Mouse (Mus musculus): ENCODE measurements at regions not wholly inside any gene's neighbourhood (a gene's known extent, or its start where the extent isn't known, plus 50 kb on each side); places are given as distances from the start of the nearest gene placed in this dataset.

DNA sequence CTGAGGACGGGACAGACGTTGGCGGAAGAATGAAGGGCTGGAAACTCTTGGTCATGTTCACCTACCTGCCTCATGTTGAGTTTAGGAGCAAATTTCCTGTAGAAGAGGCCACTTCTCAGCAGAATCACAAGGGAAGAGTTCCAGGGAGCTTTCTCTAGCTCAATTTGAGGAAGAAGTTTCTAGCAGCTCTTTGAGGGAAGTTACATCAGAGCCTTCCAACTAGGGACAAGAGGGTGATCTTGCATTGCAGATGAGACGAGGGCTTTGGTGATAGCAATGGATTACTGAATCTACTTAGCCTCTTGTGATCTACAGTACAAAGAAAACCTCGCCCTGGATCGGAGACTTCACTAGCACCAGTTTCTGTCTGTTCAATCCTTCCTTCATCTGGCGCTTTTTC is 65.3 kb upstream of the Hmga2 start:
- no peaks in the 10 kb centered on the region for H3K36me3 ChIP-seq (ENCODE audit: control insufficient read depth, insufficient read depth, low read length)
- H3K4me3 ChIP-seq (ENCODE audit: low read depth, low read length) = no peak overlapping the region
- no peaks in the 10 kb centered on the region for H3K27me3 ChIP-seq (replicated peaks; ENCODE audit: control insufficient read depth, insufficient read depth, low read length)
- H3K4me1 ChIP-seq (ENCODE audit: control insufficient read depth, insufficient read depth, low read length) = no peaks in the 10 kb centered on the region
- no peaks in the 10 kb centered on the region for H3K9me3 ChIP-seq (replicated peaks; ENCODE audit: control insufficient read depth, low read length)
- H3K27ac ChIP-seq (ENCODE audit: low read depth, low read length) = no peak overlapping the region
- 95% methylated on average over 7 of the region's 7 CpGs for WGBS
- no peak overlapping the region for H3K4me2 ChIP-seq (ENCODE audit: low read length)
- ATAC-seq (no peak), DNase-seq (ENCODE audit: low spot score) (no peak)
- no peak overlapping the region for H3K9ac ChIP-seq (ENCODE audit: low read length)

GRCm38 (mm10) chr10:120538561-120538960 is 62.3 kb upstream of the Hmga2 start:
- Histone ChIP-seq H3K36me3 (ENCODE audit: control insufficient read depth, insufficient read depth, low read length) (no peaks in the 10 kb centered on the region), H3K4me2 (ENCODE audit: low read length) (no peak overlapping the region), H3K4me3 (ENCODE audit: low read depth, low read length) (no peak overlapping the region), H3K9me3 (replicated peaks; ENCODE audit: control insufficient read depth, low read length) (no peaks in the 10 kb centered on the region), H3K27ac (ENCODE audit: low read depth, low read length) (no peak overlapping the region), H3K4me1 (ENCODE audit: control insufficient read depth, insufficient read depth, low read length) (no peaks in the 10 kb centered on the region), H3K27me3 (replicated peaks; ENCODE audit: control insufficient read depth, insufficient read depth, low read length) (no peaks in the 10 kb centered on the region), H3K9ac (ENCODE audit: low read length) (no peak overlapping the region)
- 74% methylated on average over 7 of the region's 7 CpGs for WGBS
- ATAC-seq = no peak
- no peak for DNase-seq (ENCODE audit: low spot score)

DNA sequence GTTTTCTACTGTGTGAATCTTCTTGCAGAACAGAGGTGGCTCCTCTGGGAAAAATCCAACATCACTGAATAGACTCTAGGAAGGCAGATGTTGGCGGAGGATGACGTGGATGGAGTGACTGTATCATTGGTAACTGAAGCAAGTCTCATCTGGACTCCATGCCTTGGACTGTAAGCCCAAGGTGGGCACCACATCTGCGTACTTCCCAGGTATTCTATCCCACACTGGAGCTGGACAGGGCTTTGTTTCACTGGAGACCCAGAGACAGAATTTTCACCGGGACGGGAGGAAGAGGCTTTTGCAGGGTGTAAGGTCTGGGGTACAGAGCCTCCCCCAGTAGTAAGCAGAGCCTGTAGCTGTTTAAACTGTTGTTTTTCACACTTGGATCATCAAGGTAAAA is 52.1 kb upstream of the Hmga2 start:
- no peaks in the 10 kb centered on the region for H3K36me3 ChIP-seq (ENCODE audit: control insufficient read depth, insufficient read depth, low read length)
- no peaks in the 10 kb centered on the region for H3K4me1 ChIP-seq (ENCODE audit: control insufficient read depth, insufficient read depth, low read length)
- H3K27ac ChIP-seq (ENCODE audit: low read depth, low read length) = no peak overlapping the region
- H3K9ac ChIP-seq (ENCODE audit: low read length) = no peak overlapping the region
- H3K27me3 ChIP-seq (replicated peaks; ENCODE audit: control insufficient read depth, insufficient read depth, low read length) = no peaks in the 10 kb centered on the region
- 89% methylated on average over 5 of the region's 5 CpGs for WGBS
- H3K4me3 ChIP-seq (ENCODE audit: low read depth, low read length) = no peak overlapping the region
- ATAC-seq (no peak), DNase-seq (ENCODE audit: low spot score) (no peak)
- H3K4me2 ChIP-seq (ENCODE audit: low read length) = no peak overlapping the region
- H3K9me3 ChIP-seq (replicated peaks; ENCODE audit: control insufficient read depth, low read length) = no peaks in the 10 kb centered on the region

GRCm38 (mm10) chr10:120527951-120528350 is 51.7 kb upstream of the Hmga2 start:
- DNase-seq (ENCODE audit: low spot score) (no peak), ATAC-seq (no peak)
- H3K27ac ChIP-seq (ENCODE audit: low read depth, low read length) = no peak overlapping the region
- no peaks in the 10 kb centered on the region for H3K9me3 ChIP-seq (replicated peaks; ENCODE audit: control insufficient read depth, low read length)
- 90% methylated on average over 6 of the region's 6 CpGs for WGBS
- H3K4me3 ChIP-seq (ENCODE audit: low read depth, low read length) = no peak overlapping the region
- no peak overlapping the region for H3K9ac ChIP-seq (ENCODE audit: low read length)
- H3K4me2 ChIP-seq (ENCODE audit: low read length) = no peak overlapping the region
- H3K36me3 ChIP-seq (ENCODE audit: control insufficient read depth, insufficient read depth, low read length) = no peaks in the 10 kb centered on the region
- H3K27me3 ChIP-seq (replicated peaks; ENCODE audit: control insufficient read depth, insufficient read depth, low read length) = no peaks in the 10 kb centered on the region
- no peaks in the 10 kb centered on the region for H3K4me1 ChIP-seq (ENCODE audit: control insufficient read depth, insufficient read depth, low read length)

DNA sequence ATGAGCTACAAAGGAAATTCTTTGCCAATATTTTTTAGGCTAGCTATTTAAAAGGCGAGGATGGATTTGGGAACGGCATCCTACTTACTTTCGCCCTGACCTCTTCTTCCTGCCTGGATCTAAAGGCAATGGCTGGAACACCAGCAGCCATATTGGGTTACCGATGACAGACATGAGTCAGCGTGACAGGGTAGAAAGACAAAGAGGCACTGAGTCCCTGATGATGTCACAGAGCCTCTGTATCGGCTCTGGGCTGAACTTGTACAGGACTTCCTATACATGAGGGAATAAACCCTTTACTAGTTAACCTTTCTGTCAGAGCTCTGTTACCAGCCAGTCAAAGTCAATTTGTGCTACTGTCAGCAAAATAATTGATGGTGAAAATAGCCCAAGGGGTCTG is 50.7 kb upstream of the Hmga2 start:
- Histone ChIP-seq H3K27me3 (replicated peaks; ENCODE audit: control insufficient read depth, insufficient read depth, low read length) (no peaks in the 10 kb centered on the region), H3K4me3 (ENCODE audit: low read depth, low read length) (no peak overlapping the region), H3K36me3 (ENCODE audit: control insufficient read depth, insufficient read depth, low read length) (no peaks in the 10 kb centered on the region), H3K9ac (ENCODE audit: low read length) (no peak overlapping the region), H3K9me3 (replicated peaks; ENCODE audit: control insufficient read depth, low read length) (no peaks in the 10 kb centered on the region), H3K4me2 (ENCODE audit: low read length) (no peak overlapping the region), H3K4me1 (ENCODE audit: control insufficient read depth, insufficient read depth, low read length) (no peaks in the 10 kb centered on the region), H3K27ac (ENCODE audit: low read depth, low read length) (no peak overlapping the region)
- WGBS = 93% methylated on average over 6 of the region's 6 CpGs
- DNase-seq (ENCODE audit: low spot score) = no peak
- ATAC-seq = no peak

All from forebrain, embryonic 14.5 days (tissue).